Mouse (Mus musculus): ENCODE measurements around the gene Xrra1.
"Not testable (repeated sequence)": the region's sequence is repeated elsewhere in the genome, so short reads cannot be mapped to it uniquely, and the experiment has no call there.

The Xrra1 gene

GRCm38 (mm10) chr7:99957226-99957965 lies 98.5 kb downstream of the Xrra1 start:
- no peak for DNase-seq

- DNase-seq: not testable (repeated sequence)
Observed at GRCm38 (mm10) chr7:99960571-99960970, 101.7 kb downstream of the Xrra1 start.

GRCm38 (mm10) chr7:99961518-99961917 lies 102.6 kb downstream of the Xrra1 start:
- no peak for DNase-seq

- DNase-seq: no peak
Observed at GRCm38 (mm10) chr7:99962536-99963236, 103.8 kb downstream of the Xrra1 start.

- no peak for DNase-seq
Observed at GRCm38 (mm10) chr7:99963237-99963860, 104.4 kb downstream of the Xrra1 start.

- DNase-seq: no peak
Observed at GRCm38 (mm10) chr7:99965020-99965841, 106.3 kb downstream of the Xrra1 start.

- no peak for DNase-seq
Observed at GRCm38 (mm10) chr7:99966011-99966721, 107.2 kb downstream of the Xrra1 start.

All from lung, postnatal 14 days (tissue).